Mouse (Mus musculus) ovary, adult 10 weeks (tissue): ENCODE measurements around the gene Nhlrc4. TPM values are rescaled to one million over a fixed set of nuclear protein-coding genes. Genes with fewer than 3 reads are reported as not detected.

Experiments used
- polyA plus RNA-seq: library from polyadenylated mRNA; stranded (reverse); fragments of 350-450 nt; fragmentation: Illumina TruSeq; extraction: RNeasy Lipid Tissue Mini Kit (QIAGEN cat#74804); gene quantifications from one replicate; pipeline ENCODE4 v1.2.3, GENCODE M21; 2014

Nhlrc4 gene
- polyA plus RNA-seq, result 0.29 TPM

GRCm38 (mm10) chr17:25944366-25945163, at the start of gene Nhlrc4, which contains the start of gene Pigq:
Nhlrc4 (minus strand) TSS chr17:25944961.
Pigq (minus strand) TSS chr17:25944936.

GRCm38 (mm10) chr17:25985306-25986294, 40.8 kb upstream of the Nhlrc4 start, which contains the start of gene Capn15:
Capn15 (minus strand) TSS chr17:25985796.

GRCm38 (mm10) chr17:25951803-25952623, 7.3 kb upstream of the Nhlrc4 start, which contains the start of gene A930017K11Rik:
A930017K11Rik (minus strand) TSS chr17:25952565.

GRCm38 (mm10) chr17:25919144-25919785, 25.5 kb downstream of the Nhlrc4 start, which contains the start of gene Rab40c:
Rab40c (minus strand) TSS chr17:25919727.

Other genes with a start within 250 kb of the Nhlrc4 start
- gene Gng13, start 227.8 kb downstream of the Nhlrc4 start, polyA plus RNA-seq, result not detected
- gene Chtf18, start 217.5 kb downstream of the Nhlrc4 start, polyA plus RNA-seq, result not detected
- not detected for gene Rpusd1, start 217.3 kb downstream of the Nhlrc4 start, polyA plus RNA-seq
- gene Mslnl, start 208.9 kb downstream of the Nhlrc4 start, polyA plus RNA-seq, result not detected
- 2.0 TPM for gene Msln, start 190.6 kb downstream of the Nhlrc4 start, polyA plus RNA-seq
- 0.80 TPM for gene Narfl, start 171.2 kb downstream of the Nhlrc4 start, polyA plus RNA-seq
- 1.4 TPM for gene Haghl, start 159.3 kb downstream of the Nhlrc4 start, polyA plus RNA-seq
- 0.43 TPM for gene Ccdc78, start 158.4 kb downstream of the Nhlrc4 start, polyA plus RNA-seq
- gene Fam173a, start 152.1 kb downstream of the Nhlrc4 start, polyA plus RNA-seq, result not detected
- gene AC134908.4, start 149.3 kb downstream of the Nhlrc4 start, polyA plus RNA-seq, result not detected
- 0.26 TPM for gene Metrn, start 147.8 kb downstream of the Nhlrc4 start, polyA plus RNA-seq
- gene Fbxl16, start 135.9 kb downstream of the Nhlrc4 start, polyA plus RNA-seq, result 0.94 TPM
- gene Wdr24, start 121.3 kb downstream of the Nhlrc4 start, polyA plus RNA-seq, result 0.29 TPM
- 1.5 TPM for gene Jmjd8, start 116.1 kb downstream of the Nhlrc4 start, polyA plus RNA-seq
- 2.7 TPM for gene Stub1, start 111.6 kb downstream of the Nhlrc4 start, polyA plus RNA-seq
- not detected for gene Rhbdl1, start 107.7 kb downstream of the Nhlrc4 start, polyA plus RNA-seq
- gene Gm20683, start 103.2 kb downstream of the Nhlrc4 start, polyA plus RNA-seq, result not detected
- gene Rhot2, start 100.1 kb downstream of the Nhlrc4 start, polyA plus RNA-seq, result 8.3 TPM
- 1.0 TPM for gene Wdr90, start 83.5 kb downstream of the Nhlrc4 start, polyA plus RNA-seq
- gene Mcrip2, start 76.2 kb downstream of the Nhlrc4 start, polyA plus RNA-seq, result not detected
- 10.6 TPM for gene Mettl26, start 69.9 kb downstream of the Nhlrc4 start, polyA plus RNA-seq
- not detected for gene Wfikkn1, start 64.1 kb downstream of the Nhlrc4 start, polyA plus RNA-seq
- 1.1 TPM for gene Rab40c, start 25.2 kb downstream of the Nhlrc4 start, polyA plus RNA-seq
- 27.4 TPM for gene Pigq, start within 50 bp of the Nhlrc4 start, polyA plus RNA-seq
- gene A930017K11Rik, start 7.6 kb upstream of the Nhlrc4 start, polyA plus RNA-seq, result not detected
- gene Capn15, start 40.8 kb upstream of the Nhlrc4 start, polyA plus RNA-seq, result 0.51 TPM
- 2.5 TPM for gene Rab11fip3, start 124.6 kb upstream of the Nhlrc4 start, polyA plus RNA-seq
- gene Decr2, start 145.4 kb upstream of the Nhlrc4 start, polyA plus RNA-seq, result 15.7 TPM
- gene Nme4, start 150.6 kb upstream of the Nhlrc4 start, polyA plus RNA-seq, result 2.2 TPM
- gene Tmem8, start 168.3 kb upstream of the Nhlrc4 start, polyA plus RNA-seq, result 0.88 TPM
- 7.3 TPM for gene Mrpl28, start 178.5 kb upstream of the Nhlrc4 start, polyA plus RNA-seq
- gene Axin1, start 193.7 kb upstream of the Nhlrc4 start, polyA plus RNA-seq, result 22.3 TPM